Mouse (Mus musculus) layer of hippocampus, postnatal 25 days (tissue): ENCODE measurements at regions not wholly inside any gene's neighbourhood (a gene's known extent, or its start where the extent isn't known, plus 50 kb on each side); places are given as distances from the start of the nearest gene placed in this dataset.

Experiments
- DNase-seq, 2 experiments: peaks; one replicate each; pipeline ENCODE4 v3.0.0; 2022; ENCODE audit warnings: mixed read lengths in 2 of 2, low spot score in 1 of 2; ENCODE audit errors: extremely low spot score in 1 of 2

DNA sequence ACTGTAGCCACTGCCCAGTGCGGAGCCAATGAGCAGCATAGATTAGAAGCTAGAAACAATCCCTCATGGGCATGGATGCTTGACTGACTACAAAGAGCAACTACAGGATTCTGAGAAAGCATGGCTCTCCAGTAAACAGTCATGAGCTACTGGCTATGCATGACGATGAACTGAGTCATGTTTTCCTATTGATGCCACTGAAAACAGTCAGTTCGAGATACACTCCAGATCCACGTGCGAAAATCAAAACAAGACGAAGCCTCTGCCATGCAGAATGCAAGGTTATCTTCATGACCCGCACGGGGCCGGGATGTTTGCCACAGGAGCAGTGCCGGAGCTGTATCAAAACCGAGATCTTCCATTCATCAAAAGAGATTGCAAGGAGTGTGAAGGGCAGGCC is 413.9 kb downstream of the Rnd3 start:
- DNase-seq: no peak

DNA sequence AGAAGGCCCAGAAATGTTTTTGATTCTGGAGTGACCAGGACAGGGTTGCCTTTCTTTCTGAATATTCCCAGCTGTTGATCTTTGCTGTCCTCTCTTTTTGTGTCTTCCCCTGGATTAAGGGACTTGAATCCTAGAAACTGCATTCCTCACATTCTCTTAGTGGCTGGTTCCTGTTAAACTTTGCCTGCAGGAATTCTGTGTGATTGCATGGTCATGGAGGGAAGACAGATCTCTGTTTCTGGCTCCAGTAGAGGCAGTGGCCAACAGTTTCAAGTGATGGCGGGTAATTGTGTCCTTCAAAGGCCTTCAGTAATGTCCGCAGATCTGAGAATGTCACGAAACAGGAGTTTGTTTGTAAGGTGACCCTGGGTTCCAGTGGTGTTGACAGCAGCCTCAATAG is 410.1 kb upstream of the Mmadhc start:
- DNase-seq: no peak

DNA sequence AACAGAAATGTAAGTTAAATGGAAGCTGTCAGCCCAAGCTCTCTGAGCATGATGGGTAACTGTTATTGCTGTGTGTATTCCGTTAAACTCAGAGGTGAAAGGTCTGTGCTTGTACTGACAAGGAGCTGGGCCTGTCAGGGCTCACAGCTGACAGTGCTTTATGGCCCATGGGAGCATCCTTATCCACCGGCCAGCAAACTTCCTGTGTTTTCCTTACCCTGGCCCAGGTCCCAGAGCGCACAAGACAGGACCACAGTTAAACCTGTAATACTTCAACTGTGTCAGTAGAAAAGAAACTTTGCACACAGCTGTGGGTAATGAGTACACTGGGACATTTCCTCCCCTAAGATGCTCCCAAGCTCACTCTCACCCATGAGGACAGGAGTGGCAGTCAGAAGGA is 407.7 kb upstream of the Mmadhc start:
- no peak for DNase-seq

DNA sequence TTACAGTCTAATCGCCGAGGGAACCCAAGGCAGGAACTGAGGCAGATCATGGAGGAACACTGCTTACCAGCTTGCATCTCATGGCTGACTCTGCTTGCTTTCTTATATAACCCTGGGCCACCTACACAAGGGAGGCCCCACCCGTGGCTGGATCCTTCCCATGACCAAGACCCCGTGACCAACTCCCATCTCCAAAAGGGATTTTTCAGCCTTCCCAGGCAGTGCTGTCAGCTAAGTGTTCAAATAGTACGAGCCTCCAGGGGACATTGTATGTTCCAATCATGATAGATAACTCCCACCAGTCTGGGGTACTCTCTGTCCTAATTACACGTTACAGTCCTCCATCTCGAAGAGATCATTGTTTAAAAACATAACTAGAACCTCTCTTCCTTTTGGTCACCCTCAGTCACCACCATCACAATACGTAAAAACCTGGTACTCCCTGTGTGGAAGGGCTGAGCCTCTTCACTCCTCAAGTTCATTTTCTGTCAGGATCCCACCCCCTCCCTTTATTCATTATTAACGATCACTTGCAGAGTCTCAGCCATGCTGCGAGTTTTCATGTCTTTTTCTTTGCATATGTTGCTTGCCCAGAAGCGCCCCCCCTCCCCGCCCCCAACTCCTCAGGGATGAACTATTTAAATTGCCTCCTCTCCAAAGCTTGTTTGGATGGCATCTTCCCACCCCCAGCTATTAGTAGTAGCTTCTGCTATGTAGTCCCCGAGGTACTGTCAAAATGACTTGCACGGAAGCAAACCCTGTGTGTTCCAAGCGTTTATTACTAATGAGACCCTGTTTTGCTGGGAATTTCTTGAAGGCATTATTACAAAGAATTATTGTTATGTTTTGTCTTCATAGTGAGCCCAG is 406.2 kb upstream of the Mmadhc start:
- no peak for DNase-seq

DNA sequence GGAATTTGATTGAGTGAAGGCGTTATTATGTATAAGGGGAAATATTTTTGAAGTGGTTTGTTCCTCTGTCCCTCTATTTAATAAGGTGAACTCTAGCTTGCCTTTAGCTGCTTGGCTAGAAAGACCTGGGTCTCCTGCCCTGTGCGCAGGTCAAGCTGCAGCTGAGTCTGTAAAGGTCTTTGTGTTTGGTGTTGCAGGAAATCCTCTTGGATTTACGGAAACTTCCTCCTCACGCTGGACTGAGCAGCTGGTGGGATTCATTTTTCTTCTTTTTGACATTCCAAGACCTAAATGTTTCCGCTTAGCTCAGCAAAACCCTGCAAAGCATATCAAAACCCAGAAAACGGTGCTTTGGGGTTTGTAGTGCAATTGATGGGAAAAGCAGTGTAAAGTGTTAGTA is 402.2 kb upstream of the Mmadhc start:
- no peak for DNase-seq

DNA sequence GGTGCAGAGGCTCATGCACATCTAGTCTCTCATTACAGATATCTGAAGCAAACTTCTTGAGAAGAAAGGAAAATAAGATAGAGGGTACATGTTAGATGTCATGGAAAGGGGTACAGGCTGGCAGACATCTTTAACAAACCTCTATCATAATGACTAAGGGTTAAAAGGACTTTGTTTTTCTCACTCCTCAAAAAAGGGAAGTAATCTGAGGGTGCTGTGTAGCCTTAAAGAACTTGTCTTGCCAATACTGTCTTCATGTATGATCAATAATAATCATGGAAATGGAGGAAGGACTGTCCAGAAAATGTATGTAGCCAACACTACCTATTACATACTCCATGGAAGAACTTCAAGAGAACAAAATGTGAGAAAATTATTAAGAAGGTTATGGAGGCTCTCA is 400.0 kb upstream of the Mmadhc start:
- DNase-seq: no peak

DNA sequence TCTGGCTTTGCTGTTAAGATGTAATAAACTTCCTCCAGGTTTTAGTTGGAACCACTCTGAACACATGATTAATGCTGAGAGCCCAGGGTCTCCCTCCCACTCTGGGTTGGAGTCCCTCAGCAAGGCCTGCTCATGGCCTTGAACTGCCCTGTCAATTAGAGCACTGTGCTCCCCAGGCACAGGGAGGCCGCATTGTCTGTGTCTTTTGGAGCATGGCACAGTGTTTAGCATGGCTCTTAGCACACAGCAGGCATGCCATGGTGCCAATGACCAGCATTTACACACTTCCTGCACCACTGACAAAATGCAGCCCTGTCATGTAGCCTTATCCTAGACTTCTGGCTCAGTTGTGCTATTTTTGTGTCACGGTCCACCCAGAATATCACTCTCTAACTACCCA is 398.2 kb upstream of the Mmadhc start:
- DNase-seq: no peak

DNA sequence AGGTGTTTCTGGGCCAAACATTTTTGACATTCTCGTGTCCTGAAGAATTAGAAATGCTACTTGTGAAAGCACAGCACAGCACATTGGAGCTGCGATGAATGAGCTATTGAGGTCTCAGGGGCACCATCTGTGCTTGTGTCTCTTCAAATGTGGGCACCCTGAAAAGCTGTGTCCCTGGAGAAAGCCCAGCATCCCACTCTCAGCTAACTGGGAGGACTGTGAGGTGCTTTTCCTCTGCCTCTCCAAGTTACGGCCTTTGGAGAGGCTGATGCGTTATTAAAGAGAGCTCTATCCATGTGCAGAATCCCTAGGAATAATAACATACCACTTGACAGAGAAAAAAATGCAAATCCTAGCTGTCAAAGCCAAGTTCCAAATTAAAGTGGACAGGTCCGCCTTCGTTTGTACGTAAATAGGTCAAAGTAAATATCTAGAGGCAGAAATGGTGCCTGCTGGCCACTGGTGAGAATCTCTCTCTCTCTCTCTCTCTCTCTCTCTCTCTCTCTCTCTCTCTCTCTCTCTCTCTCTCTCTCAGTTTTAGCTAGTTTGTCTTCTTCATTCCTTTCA is 397.3 kb upstream of the Mmadhc start:
- DNase-seq: no peak

DNA sequence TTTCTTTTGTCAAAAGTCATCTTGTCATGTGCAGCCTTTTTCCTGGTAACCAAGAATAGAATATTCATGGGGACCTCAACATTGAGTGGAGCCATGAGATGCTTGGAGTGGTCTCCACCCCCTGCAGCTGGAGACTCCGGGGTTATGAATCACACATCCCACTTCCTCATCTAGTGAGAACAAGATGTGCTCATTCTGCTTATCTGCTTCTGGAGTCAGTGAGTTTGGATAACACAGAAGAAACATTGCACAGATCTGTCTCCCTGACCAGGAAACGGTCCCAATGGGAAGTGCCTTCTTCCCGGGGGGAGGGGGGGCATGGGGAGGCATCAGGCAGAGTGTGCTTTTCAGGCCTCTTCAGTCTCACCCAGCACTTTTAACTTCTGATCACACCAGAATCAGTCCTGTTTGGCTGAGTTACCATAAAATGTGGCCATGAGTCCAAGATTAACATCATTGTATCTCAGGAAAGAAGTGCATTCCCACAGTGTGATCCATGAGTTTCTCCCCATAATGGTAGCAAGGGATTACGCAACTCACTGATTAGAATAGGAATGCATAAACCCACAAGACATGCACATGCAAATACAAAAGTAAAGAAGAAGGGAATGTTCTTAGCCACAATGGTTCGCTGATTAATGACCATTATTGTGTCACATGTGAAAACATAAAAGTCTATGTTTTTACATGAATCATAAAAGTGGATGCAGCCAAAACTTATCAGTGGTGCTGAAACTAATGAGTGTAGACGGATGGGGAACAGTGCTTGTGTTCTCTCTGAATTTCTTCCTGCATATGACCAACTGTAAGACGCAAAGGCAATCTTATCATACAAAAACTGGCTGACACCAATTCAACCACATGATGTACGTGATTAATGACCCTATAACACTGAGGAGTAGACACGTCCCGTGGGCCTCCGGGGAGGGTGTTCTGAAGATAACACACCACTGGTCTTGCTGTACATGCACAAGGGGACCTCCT is 393.8 kb upstream of the Mmadhc start:
- DNase-seq: no peak

DNA sequence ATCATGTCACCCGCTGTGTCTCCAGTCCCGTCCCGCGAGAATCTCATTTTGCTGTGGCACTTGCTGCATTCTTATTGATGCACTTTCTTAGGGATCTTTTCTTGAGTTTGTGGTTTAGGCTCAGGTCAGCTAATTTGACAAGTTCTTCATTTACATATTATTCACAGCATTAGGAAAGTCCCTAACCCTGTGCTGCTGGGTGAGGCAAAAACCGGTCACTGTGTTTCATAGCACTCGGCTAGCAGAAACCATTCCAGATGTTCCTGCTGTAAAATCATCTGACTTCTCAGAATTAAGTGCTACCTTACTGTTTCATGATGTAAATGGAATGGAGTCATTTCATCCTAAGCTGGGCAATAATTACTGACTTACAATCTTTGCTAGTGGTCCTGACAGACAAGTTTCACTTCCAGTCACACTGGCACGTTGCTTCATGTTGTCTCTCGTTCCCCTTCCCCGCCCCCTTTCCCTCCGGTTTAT is 391.1 kb upstream of the Mmadhc start:
- no peak for DNase-seq

DNA sequence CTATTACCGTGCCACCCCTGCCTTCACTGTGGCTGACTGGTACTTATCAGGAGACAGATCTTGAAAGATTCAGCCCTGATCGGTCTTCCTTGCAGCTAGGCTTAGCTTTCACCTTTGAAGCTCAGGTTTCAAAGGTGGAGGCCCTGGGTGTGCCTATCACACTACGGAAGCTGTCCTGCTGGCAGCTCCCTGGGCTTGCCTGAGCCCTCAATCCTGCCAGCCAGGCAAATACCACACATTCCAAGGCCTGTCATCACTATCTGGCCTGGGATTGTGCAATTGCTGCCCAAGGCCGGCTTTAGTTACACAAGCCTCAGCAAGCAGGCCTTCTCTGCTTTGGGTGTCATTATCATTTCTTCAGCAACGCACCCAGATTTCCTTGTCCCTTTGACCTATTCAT is 390.6 kb upstream of the Mmadhc start:
- no peak for DNase-seq

DNA sequence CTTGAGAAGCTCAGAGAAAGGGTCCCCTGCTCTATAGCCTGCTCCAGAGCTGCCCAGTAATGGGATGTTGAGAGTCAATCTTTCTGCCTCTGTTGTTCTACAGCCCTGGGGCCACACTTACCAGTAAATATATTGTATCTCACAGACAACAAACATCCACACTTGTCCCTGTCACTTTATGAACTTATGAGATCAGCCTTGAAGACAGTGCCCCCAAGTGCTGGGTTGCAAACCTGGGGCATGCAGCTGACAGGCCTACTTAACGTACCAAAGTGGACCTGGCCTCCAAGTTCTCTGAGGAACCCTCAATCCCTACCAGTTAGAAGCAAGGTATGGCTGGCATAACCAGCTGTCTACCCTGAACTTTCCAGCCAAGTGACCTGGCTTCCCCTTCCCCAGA is 380.9 kb upstream of the Mmadhc start:
- DNase-seq: no peak

DNA sequence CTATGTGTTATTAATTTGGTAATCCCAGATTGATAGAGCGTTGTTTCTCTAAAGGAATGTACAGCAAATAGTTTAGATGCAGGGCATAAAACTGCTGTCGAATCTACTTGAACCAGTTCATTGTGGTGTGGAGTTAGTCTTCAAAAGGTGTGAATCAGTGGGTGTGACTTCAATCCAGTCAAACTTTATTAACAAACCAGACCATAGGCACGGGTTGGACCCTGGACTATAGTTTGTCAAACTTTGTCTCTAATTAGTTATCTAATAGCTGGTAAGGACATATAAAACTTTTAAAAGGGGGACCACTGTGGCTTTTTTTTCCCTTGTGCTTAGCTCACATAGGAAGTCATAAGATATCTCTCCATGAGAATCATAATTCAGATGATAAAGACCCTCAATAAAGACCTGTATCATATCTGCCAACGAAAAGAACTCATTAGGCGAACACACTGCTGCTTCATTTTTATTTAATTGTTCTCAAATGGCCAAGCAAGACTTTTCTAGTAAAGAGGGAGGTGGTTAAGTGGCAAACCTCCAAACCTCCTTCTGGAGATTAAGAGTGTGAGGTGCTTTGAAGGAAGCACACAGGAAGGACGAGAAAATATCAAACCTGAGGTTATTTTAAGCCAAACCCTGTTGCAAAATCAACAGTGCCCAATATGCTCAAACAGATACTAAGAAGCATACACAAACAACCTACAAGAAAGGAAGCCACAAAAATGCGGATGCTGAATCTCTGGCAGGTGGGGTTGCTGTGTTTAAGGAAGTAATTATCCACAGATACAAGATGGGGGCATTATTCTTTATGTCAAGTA is 379.3 kb upstream of the Mmadhc start:
- DNase-seq: no peak

DNA sequence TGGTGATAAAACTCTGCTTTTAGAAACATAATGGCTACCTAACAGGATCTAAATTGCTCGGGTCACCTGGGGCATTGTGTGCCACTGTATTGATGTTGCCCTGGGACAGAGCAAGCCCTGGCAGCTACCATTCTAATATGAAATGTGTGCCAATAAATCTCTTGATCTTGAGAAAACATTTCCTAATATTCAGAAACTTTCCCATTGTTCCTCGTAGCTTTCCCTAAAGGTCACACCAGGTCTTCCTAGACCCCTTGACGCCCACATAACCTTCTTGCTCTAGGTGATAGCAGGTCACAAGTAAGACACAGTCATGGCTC is 378.2 kb upstream of the Mmadhc start:
- no peak for DNase-seq

DNA sequence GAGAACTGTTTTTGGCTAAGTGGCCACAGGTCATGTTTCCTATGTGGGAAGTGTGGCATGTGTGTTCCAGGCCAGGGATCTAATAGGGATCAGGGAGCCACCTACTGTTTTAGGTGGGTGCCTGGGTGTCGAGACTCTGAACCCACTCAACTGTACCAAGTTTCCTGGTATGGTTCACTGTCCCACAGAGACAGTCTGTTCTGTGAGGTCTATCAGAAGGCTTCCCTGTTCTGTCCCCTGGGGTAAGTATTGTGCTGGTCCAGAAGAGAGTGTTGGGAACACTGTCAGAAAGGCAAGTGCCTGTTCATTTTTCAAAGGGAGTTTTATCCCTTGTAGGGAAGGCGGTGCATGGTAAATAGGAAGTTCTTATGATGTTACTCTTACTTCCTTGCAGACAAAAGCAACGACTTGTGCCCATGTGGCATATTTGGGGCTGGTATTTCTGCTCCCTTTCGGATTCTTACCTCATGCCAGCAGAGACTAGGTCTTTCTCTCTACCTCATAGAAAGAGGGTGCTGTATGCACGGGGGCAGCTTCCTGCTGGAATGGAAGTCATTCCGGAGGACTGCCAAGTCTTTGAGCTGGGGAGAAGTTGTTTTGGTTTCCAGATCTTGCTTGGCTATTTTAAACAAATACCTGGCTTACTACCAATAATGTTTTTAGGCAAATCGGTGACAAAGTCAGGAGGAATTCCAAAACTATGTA is 377.7 kb upstream of the Mmadhc start:
- DNase-seq: no peak

DNA sequence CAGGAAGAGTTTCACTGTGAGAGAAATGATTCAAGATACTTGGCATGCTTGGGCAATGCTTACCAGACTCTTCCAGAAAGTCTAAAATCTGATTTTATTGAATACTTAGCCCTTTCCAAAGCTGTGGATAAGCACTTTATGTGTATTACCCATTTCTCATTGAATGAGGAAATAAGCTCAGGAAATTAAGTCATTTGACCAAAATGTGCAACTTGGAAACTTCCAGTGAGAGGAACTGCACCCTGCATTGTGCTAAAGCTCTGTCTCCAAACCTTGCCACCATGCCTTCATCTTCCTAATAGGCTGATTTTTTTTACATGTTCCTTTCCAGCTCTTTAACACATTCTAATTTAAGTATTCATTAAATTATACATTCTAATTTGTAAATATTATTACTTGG is 372.7 kb upstream of the Mmadhc start:
- DNase-seq: no peak

DNA sequence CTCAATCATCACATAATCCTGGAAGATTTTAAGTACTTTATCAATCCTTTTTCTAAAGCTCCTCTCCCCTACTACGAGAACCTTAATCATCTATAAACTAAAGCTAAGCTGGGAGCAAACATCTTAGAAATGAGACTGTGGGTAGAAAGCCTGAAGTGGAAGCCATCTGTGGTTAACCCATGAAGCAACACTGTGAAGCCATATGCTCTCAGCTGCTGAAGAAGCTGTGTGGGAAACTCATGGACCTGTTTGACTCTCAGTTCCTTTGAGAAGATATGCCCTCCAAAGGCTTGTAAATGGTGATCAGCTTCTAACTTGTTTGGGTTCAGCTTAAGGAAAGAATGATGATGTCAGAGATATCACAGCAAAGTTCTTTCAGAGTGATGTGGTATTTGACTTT is 372.2 kb upstream of the Mmadhc start:
- DNase-seq: no peak

DNA sequence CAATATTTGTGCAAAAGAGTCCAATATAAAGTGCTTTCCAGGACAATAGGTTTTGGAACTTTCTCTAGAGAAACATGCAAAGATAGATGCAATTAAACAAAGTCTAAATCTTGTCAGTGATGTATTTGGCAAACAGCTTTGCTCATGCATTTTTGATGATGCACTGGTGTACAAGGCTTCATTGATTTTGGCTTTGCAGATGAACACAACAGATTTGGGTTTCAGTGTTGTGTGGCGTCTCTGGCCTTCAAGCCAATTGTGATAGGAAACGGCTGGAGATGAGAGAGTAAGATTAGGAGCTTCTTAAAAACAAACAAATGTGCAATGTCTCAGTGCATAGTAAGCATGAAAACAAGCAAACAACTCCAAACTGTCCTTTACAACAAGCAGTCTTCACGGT is 370.6 kb upstream of the Mmadhc start:
- no peak for DNase-seq

DNA sequence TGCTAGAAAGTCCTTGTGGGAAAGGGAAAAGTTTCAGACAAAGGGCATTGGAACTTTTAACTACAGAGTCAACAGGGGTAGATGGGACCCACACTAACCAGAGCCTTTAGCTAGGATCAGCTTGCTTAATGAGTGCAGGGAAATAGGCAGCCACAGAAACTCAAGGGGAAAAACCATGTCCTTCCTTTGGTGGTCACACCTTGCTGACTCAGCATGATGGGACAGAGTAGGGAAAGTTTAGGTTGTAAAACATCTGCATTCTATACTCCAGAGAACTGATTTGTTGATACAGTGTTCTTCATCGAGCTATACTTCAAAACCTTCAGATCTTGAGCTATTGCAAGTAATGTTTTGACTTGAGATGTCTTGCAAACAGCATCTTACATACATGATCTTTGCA is 365.9 kb upstream of the Mmadhc start:
- no peak for DNase-seq

DNA sequence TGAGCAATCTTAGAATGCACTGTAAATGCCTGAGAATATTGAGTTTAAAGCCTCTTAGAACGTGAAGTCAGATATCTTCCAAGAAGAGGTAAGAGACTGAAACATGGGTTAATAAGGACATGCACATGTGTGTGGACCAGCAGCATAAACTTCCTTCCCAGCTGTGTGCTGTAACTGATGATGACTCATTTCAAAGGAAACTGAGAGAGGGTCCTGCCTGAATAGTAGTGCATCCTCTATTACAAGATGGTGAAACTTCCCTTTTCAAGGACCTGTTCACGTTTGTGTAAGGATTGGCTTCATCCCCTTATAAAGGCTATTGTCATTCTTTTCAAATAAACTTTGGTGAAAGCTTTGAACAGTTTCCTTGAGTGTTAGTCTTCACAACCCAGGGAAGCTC is 363.4 kb upstream of the Mmadhc start:
- no peak for DNase-seq
